Mouse (Mus musculus): ENCODE measurements around the gene Pdcd6ip. TPM values are rescaled to one million over a fixed set of nuclear protein-coding genes. Genes with fewer than 3 reads are reported as not detected.

Gene Pdcd6ip
- 173 and 174 TPM in 2 replicates for polyA plus RNA-seq (2012; rRNA removed)

GRCm38 (mm10) chr9:113707481-113708360 lies at the start of gene Pdcd6ip:
Gene Pdcd6ip, minus strand, starts transcription at chr9:113708259.

GRCm38 (mm10) chr9:113741108-113741636 lies 33.1 kb upstream of the Pdcd6ip start, which contains the start of gene Clasp2:
Gene Clasp2, plus strand, starts transcription at chr9:113741473.

Other genes with a start within 250 kb of the Pdcd6ip start
- gene Clasp2, start 33.2 kb upstream of the Pdcd6ip start, polyA plus RNA-seq (2012; rRNA removed) = 5.0 and 5.2 TPM in 2 replicates
- gene Ubp1, start 222.7 kb upstream of the Pdcd6ip start, polyA plus RNA-seq (2012; rRNA removed) = 32.6 and 38.0 TPM in 2 replicates